Mouse (Mus musculus) Patski (cell line): ENCODE measurements at regions not wholly inside any gene's neighbourhood (a gene's known extent, or its start where the extent isn't known, plus 50 kb on each side); places are given as distances from the start of the nearest gene placed in this dataset.

Experiments used
- ATAC-seq: fragments of 100-300 bp; one replicate; pipeline ENCODE4 v1.8.0; 2021
- CTCF ChIA-PET: fragments of 350-600 bp; sonication (Branson Sonifier 250); formaldehyde crosslinking; loops from one replicate; lab custom pipeline; 2022; ENCODE audit warnings: inconsistent platforms; lab: Charles Lee
- POLR2A ChIA-PET: fragments of 350-600 bp; sonication (Branson Sonifier 250); formaldehyde crosslinking; loops from one replicate; lab custom pipeline; 2022; ENCODE audit warnings: antibody characterized with exemption, inconsistent platforms; lab: Charles Lee
- DNase-seq: peaks from one replicate; pipeline ENCODE4 v3.0.0-alpha.2; 2011; ENCODE audit warnings: low read depth, low spot score
- H3K27me3 ChIP-seq: fragments of 371-371 bp; one replicate; pipeline ENCODE4 v1.5.1; 2021
- CTCF ChIP-seq: fragments of 100-300 bp; IDR thresholded peaks from one replicate; pipeline ENCODE4 v1.5.1; 2021
- in situ Hi-C: fragments of 300-500 bp; cut with MboI; formaldehyde crosslinking; loops from 3 replicates; pipeline ENCODE4 v1.11.1; 2018; ENCODE audit warnings: low pct_unique_long_range_greater_than_20kb, mixed read lengths

DNA sequence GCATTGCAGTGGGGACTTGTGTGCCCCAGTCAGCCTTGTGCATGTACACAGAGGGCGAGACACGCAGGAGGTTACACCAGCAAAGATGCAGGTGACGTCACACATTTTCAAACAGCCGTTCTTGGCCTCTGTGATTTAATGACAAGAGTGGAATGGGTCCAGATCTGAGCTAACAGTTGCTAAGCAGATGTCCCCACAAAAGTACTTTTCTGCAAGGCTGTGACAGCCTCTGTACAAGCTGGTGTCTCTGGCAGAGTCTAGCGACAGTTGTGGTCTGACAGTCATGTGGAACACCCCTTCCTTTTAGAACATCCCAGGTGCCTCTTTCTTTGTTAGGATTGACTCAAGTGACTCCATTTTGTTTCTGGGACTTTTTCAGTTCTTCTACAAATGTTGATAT lies 203.1 kb downstream of the Bcl11b start:
- no peak for TF ChIP-seq CTCF
- CTCF ChIA-PET: no interaction called here
- POLR2A ChIA-PET: no interaction called here
- in situ Hi-C loops: loop anchor here (10.0 kb wide), 1 partner anchor 195 kb away; no protein-coding TSS in a partner anchor
- peaks cover 4% of the 10 kb centered on the region for H3K27me3 ChIP-seq
- no peak for DNase-seq
- ATAC-seq: no peak

- DNase-seq: peak; percentile 84
- TF ChIP-seq CTCF: no peak
- ChIA-PET CTCF (no interaction called here), POLR2A (interaction anchor here (0.5 kb wide), 1 partner anchor 1679 kb away, joined by 5 read pairs; no protein-coding TSS in a partner anchor)
- ATAC-seq: peak; percentile 98
- no peaks in the 10 kb centered on the region for H3K27me3 ChIP-seq
- in situ Hi-C loops: loop anchor here (10.0 kb wide), 1 partner anchor 187 kb away; no protein-coding TSS in a partner anchor
Measured at GRCm38 (mm10) chr12:107807634-107808033, 195.8 kb downstream of the Bcl11b start.

GRCm38 (mm10) chr12:107808158-107808715 lies 195.2 kb downstream of the Bcl11b start:
- peak; percentile 8 for ATAC-seq
- ChIA-PET CTCF (no interaction called here), POLR2A (interaction anchor here (0.5 kb wide), 1 partner anchor 1679 kb away, joined by 5 read pairs; no protein-coding TSS in a partner anchor)
- no peak for TF ChIP-seq CTCF
- H3K27me3 ChIP-seq: no peaks in the 10 kb centered on the region
- DNase-seq: no peak
- in situ Hi-C loops: loop anchor here (10.0 kb wide), 1 partner anchor 187 kb away; no protein-coding TSS in a partner anchor

GRCm38 (mm10) chr12:107811231-107811630 lies 192.2 kb downstream of the Bcl11b start:
- in situ Hi-C loops: no loop called here
- DNase-seq: no peak
- TF ChIP-seq CTCF: no peak
- no peak for ATAC-seq
- no peaks in the 10 kb centered on the region for H3K27me3 ChIP-seq
- ChIA-PET POLR2A (no interaction called here), CTCF (no interaction called here)

- ATAC-seq: no peak
Measured at GRCm38 (mm10) chr12:107812549-107813335, 190.7 kb downstream of the Bcl11b start.

GRCm38 (mm10) chr12:107814926-107815325 lies 188.5 kb downstream of the Bcl11b start:
- in situ Hi-C loops: no loop called here
- DNase-seq (no peak), ATAC-seq (no peak)
- H3K27me3 ChIP-seq: no peaks in the 10 kb centered on the region
- CTCF ChIA-PET: no interaction called here
- POLR2A ChIA-PET: no interaction called here
- no peak for TF ChIP-seq CTCF

More at GRCm38 (mm10) chr12:107812549-107813335, 190.7 kb downstream of the Bcl11b start:
- in situ Hi-C loops: no loop called here
- DNase-seq: no peak
- no peak for TF ChIP-seq CTCF
- no peaks in the 10 kb centered on the region for H3K27me3 ChIP-seq
- CTCF ChIA-PET: no interaction called here
- POLR2A ChIA-PET: no interaction called here

- ChIA-PET POLR2A (no interaction called here), CTCF (no interaction called here)
- no peak for TF ChIP-seq CTCF
- ATAC-seq (no peak), DNase-seq (no peak)
- in situ Hi-C loops: no loop called here
- no peaks in the 10 kb centered on the region for H3K27me3 ChIP-seq
Measured at GRCm38 (mm10) chr12:107823768-107824394, 179.5 kb downstream of the Bcl11b start.

DNA sequence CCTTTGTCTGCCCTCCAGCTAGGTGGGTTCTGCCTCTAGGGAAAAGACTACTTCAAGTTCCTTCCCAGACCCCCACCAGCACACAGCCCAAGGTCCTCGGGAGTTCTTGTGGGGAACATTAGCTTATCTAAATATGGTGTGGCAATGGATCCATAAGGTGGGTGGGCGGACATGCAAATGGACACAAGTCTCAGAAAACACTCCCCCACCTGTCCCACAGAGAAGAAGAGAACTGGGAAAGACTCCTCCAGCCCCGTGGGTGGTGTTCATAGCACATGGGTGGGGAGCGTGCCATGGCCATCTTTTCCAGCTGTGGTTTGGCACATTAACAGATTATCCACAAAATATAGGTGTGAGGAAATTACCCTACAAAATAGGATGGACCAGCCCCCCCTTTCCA lies 177.5 kb downstream of the Bcl11b start:
- no peak for TF ChIP-seq CTCF
- in situ Hi-C loops: no loop called here
- DNase-seq (no peak), ATAC-seq (no peak)
- ChIA-PET POLR2A (interaction anchor here (0.6 kb wide), 1 partner anchor 16 kb away, joined by 3 read pairs; no protein-coding TSS in a partner anchor), CTCF (no interaction called here)
- H3K27me3 ChIP-seq: no peaks in the 10 kb centered on the region

DNA sequence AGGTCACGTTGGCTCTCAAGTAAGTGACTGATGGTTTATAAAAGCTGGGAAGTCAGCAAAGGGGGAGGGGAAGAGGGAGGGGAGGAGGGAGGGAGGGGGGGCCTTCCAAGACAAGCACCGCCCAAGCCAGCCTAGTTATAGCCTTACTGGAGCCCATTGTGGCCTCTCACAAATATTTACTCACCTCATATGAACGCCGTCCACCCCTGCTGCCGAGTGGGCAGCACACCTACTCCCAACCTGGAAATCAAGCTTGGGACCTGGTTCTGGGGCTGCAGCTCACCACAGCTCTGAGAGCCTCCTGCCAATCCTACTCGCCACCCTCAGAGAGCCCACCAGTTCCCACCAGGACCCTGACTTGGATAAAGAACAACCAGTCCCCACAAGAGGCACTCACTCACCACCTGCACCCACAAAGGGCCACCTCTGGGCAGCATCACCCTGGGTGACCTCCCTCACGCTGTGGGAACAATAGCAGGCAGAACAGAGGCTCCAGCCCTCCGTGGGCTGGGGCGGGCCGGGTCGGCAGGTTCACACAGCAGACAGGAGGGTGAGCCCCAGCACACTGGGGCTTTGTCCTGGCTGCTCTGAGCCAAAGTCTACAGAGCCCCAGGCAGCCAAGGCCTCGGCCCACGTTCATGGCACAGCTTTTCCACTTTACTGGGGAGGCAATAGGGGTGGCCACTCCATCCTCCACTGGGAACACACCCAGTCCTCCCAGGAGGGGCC lies 171.8 kb downstream of the Bcl11b start:
- ChIA-PET POLR2A (no interaction called here), CTCF (no interaction called here)
- ATAC-seq (no peak), DNase-seq (no peak)
- no peak for TF ChIP-seq CTCF
- no peaks in the 10 kb centered on the region for H3K27me3 ChIP-seq
- in situ Hi-C loops: no loop called here

- ChIA-PET CTCF (no interaction called here), POLR2A (no interaction called here)
- H3K27me3 ChIP-seq: no peaks in the 10 kb centered on the region
- TF ChIP-seq CTCF: no peak
- no peak for ATAC-seq
- in situ Hi-C loops: no loop called here
- DNase-seq: no peak
Measured at GRCm38 (mm10) chr12:107833001-107833400, 170.4 kb downstream of the Bcl11b start.
